Mouse (Mus musculus): ENCODE results near the gene Rad51b.

Rad51b gene

GRCm38 (mm10) chr12:79843002-79843401 lies 545.9 kb downstream of the Rad51b start:
- 72% methylated on average over 11 of the region's 11 CpGs for WGBS

DNA sequence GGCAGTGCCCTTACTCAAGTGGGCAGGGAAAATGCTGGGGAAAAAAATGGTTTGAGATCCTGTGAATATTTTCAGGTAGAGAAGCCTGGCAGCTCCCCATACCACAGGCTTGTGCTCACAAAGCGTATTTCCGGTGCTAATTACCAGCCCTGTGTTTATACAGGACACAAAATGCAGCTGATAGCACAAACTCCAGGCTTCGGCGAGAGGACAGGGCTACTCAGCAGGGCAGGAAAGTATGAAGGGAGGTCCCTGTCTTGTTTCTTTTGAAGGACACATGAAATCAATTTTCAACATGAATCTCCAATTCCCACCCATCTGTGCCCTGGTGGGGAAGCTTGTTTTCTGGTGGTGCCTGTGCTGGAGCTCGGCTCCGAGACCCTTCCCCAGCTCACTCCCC lies 546.4 kb downstream of the Rad51b start:
- WGBS = 52% methylated on average over 6 of the region's 6 CpGs

- WGBS = 74% methylated on average over 7 of the region's 7 CpGs
These were observed 549.4 kb downstream of the Rad51b start for GRCm38 (mm10) chr12:79846247-79847151.

DNA sequence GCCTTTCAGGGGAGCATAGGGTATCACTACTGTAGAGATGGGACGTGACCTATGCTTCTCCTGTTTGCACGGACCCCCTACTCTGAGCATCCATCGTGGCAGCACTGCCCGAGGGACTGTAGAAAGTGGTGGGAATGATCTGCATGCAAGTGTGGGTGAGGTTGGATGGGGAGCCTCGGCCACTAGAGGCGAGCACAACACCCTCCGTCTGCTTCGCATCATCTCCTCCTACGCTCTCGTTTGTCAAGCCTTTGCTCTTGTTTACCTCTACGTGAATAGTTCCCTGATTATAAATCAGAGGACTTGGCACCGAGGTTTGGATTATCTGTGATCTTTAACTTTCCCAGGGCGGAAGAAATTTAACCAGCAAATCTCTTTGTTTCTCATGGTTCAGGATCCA lies 551.5 kb downstream of the Rad51b start:
- WGBS = 76% methylated on average over 13 of the region's 13 CpGs

GRCm38 (mm10) chr12:79850021-79850420 lies 552.9 kb downstream of the Rad51b start:
- WGBS = 82% methylated on average over 5 of the region's 5 CpGs

DNA sequence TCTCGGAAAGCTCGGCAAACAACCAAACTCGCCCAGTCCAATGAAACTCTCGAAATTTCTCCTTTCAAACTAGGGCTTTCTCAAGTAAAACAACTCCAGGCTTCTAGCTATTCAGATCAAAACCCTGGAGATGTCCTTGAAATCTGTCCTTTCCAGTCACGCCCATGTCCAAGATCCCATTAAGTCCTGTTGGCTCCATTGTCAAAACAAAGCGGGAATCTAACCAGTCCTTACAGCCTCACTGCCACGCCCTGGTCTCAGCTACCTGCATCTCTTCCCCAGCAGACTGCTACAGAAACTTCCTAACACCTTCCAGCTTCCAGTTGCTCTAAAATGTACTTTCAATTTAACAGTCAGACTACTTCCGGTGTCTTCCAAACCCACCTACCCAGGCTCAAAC lies 554.8 kb downstream of the Rad51b start:
- WGBS = 96% methylated on average over 8 of the region's 8 CpGs

GRCm38 (mm10) chr12:79852606-79853005 lies 555.5 kb downstream of the Rad51b start:
- 97% methylated on average over 4 of the region's 4 CpGs for WGBS

DNA sequence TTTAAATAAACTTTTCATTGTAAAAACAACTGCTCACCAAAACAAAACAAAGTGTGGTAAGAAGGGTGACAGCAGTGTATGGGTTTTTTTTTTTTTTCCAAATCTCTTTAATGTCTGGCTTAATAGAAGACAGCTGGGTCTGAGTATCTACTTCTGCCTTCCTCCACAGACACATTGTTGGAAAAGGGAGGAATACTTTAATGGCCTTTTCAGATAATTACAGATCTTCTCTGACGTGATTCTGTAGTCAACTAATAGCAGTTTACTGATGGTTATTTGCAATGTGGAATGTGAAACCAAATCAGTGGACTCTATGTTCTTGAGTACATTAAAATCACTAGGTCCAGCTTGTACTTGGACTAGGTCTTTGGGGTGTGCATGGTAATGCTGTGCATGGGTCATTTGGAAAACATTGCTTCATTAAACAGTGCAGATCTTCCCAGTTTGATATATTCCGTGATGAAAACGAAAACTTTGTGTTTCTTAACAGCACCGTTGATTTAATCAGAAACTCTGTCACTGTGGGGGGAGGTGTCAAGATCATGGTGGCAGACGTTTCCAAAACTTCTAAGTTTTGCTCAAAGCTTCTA lies 556.9 kb downstream of the Rad51b start:
- 86% methylated on average over 5 of the region's 5 CpGs for WGBS

DNA sequence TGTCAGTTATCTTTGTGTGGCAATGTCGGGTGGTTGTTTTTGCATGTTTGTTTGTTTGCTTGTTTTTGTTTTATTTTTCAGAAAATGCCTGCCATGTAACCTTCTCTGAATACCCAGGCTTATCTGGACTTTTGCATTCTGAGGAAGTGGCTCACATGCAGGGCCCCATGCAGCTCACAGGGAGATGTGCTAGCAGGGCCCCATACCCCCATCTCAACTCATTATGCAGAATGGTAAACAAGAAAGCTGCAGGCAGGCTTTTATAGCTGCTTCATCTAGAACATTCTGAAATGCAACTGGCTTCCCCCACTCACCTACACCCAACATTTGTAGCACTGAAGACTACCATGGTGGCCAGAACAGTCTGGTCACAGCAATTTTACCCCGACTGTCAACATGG lies 557.4 kb downstream of the Rad51b start:
- WGBS = 95% methylated on average over 2 of the region's 2 CpGs

- 82% methylated on average over 11 of the region's 11 CpGs for WGBS
These were observed 559.2 kb downstream of the Rad51b start for GRCm38 (mm10) chr12:79856116-79856909.

- WGBS = 88% methylated on average over 6 of the region's 6 CpGs
These were observed 560.6 kb downstream of the Rad51b start for GRCm38 (mm10) chr12:79857704-79858103.

DNA sequence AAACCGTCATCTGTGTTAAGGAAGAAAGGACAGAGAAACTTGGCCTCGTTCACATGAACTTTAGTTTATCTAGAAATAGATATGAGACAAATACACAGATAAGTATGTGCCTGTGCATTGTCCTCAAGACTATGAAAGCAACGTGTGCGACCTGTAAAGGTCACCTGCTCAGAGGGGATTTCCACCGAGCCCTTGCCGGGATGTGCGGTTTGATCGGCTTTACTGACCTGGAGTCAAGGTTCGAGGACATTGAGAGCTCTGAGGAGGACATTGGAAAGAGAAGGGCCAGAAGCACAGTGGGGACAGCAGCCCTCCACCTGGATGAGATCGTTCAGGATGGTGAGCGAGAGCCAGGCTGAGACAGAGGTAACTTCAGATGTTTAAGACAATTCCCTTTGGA lies 561.3 kb downstream of the Rad51b start:
- 92% methylated on average over 11 of the region's 11 CpGs for WGBS

GRCm38 (mm10) chr12:79859354-79860247 lies 562.5 kb downstream of the Rad51b start:
- WGBS = 60% methylated on average over 14 of the region's 14 CpGs

DNA sequence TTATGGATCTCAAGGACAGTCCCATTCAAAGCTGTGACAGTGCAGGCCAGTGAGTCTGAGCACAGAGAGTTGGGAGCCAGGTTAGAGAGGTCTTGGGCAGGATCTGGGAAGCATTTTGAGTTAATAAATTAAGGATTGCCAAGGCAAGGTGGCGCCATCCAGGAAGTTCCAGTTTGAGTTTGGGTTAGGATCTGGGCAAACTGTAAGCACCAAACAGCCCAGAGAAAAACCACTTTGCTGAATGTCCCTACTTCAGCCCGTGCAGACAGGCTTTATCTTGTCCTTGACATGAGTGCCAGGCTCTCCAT lies 563.1 kb downstream of the Rad51b start:
- WGBS = 86% methylated on average over 2 of the region's 2 CpGs

All from cerebral cortex, adult 2 months (tissue).